Mouse (Mus musculus) embryonic facial prominence, embryonic 15.5 days (tissue): ENCODE results near the gene Aph1c. TPM values are rescaled to one million over a fixed set of nuclear protein-coding genes. Genes with fewer than 3 reads are reported as not detected.

Source experiments
- ATAC-seq: fragments of 200-750 bp; cut with Nextera tagmentation; 2 replicates; pipeline ENCODE4 v1.8.0; 2017; ENCODE audit warnings: low read depth, moderate TSS enrichment; ENCODE audit not compliant: insufficient number of reproducible peaks, low FRiP score, low TSS enrichment
- H3K27ac ChIP-seq: fragments of 300-500 bp; sonication (generic); replicated peaks from 2 replicates; pipeline ENCODE4 v1.5.1; 2015; ENCODE audit warnings: mild to moderate bottlenecking, inconsistent platforms
- H3K27me3 ChIP-seq: fragments of 300-500 bp; sonication (generic); 2 replicates; pipeline ENCODE4 v1.6.1; 2015; ENCODE audit warnings: inconsistent platforms
- H3K36me3 ChIP-seq: fragments of 300-500 bp; sonication (generic); 2 replicates; pipeline ENCODE4 v1.6.1; 2015; ENCODE audit warnings: mild to moderate bottlenecking, inconsistent platforms
- H3K4me1 ChIP-seq: fragments of 300-500 bp; sonication (generic); 2 replicates; pipeline ENCODE4 v1.6.1; 2015; ENCODE audit warnings: inconsistent platforms
- H3K4me2 ChIP-seq: fragments of 300-500 bp; sonication (generic); replicated peaks from 2 replicates; pipeline ENCODE4 v1.6.1; 2015; ENCODE audit warnings: mild to moderate bottlenecking, inconsistent platforms
- H3K4me3 ChIP-seq: fragments of 300-500 bp; sonication (generic); replicated peaks from 2 replicates; pipeline ENCODE4 v1.5.1; 2015; ENCODE audit warnings: mild to moderate bottlenecking, inconsistent platforms
- H3K9ac ChIP-seq: fragments of 300-500 bp; sonication (generic); 2 replicates; pipeline ENCODE4 v1.6.1; 2015; ENCODE audit warnings: inconsistent platforms
- H3K9me3 ChIP-seq: fragments of 300-500 bp; sonication (generic); replicated peaks from 2 replicates; pipeline ENCODE4 v1.6.1; 2016; ENCODE audit warnings: inconsistent platforms
- WGBS: fragments of 180-500 bp; shearing (Covaris S2); methylation state at CpG from one replicate; pipeline ENCODE4 v1.1.7; 2015; 5-methylcytosine and 5-hydroxymethylcytosine counted together
- polyA plus RNA-seq: library from polyadenylated mRNA; unstranded; fragments of >200 nt; fragmentation: Nextera tagmentation; extraction: Ambion mirVana; gene quantifications from 2 replicates; pipeline ENCODE4 v1.2.1, GENCODE M21; 2015

Gene Aph1c
- polyA plus RNA-seq, 1 experiment from 2014 or later, result 5.2 TPM

- Histone ChIP-seq H3K27ac (no peak overlapping the region), H3K4me2 (no peak overlapping the region), H3K4me3 (no peak overlapping the region), H3K27me3 (no peaks in the 10 kb centered on the region), H3K9ac (no peak overlapping the region), H3K4me1 (no peaks in the 10 kb centered on the region), H3K36me3 (0 out of 2 replicates have a peak, but pooled peaks cover 3% of the 10 kb centered on the region), H3K9me3 (no peaks in the 10 kb centered on the region)
- 72% methylated on average over 10 of the region's 10 CpGs for WGBS
- ATAC-seq, result no peak
Observed at GRCm38 (mm10) chr9:66872015-66872727, 37.6 kb upstream of the Aph1c start.

- peaks cover 27% of the 10 kb centered on the region for H3K4me1 ChIP-seq
- H3K27me3 ChIP-seq, result no peaks in the 10 kb centered on the region
- no peak overlapping the region for H3K9ac ChIP-seq
- H3K36me3 ChIP-seq, result peaks cover 5% of the 10 kb centered on the region; the same call in 1 of the 2 replicates
- no peaks in the 10 kb centered on the region for H3K9me3 ChIP-seq
- no peak for ATAC-seq
- peak overlapping the region; percentile 77; the same call in 1 of the 2 replicates for H3K27ac ChIP-seq
- no peak overlapping the region for H3K4me3 ChIP-seq
- H3K4me2 ChIP-seq, result no peak overlapping the region
- 49% methylated on average over 3 of the region's 3 CpGs for WGBS
Observed at GRCm38 (mm10) chr9:66864708-66865107, 30.2 kb upstream of the Aph1c start.

DNA sequence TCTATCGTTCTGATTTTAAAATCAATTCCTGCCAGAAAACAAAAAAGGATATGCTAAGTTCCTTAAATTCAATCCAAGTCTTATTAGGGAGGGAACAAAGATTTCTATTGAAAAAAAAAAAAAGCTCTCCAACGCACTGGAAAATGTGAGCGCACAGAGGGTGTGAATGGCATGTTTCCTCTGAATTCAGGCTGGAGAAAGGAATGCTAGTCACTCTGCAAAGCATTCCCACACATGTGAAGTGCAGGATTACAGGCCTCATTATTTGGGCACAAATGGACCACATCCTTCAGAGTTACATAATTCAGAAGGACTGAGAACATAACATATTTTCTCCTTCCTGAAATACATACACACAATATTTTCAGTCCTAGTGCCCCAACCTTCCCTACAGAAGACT, 28.9 kb upstream of the Aph1c start:
- Histone ChIP-seq H3K27ac (peak overlapping the region; percentile 77), H3K27me3 (no peaks in the 10 kb centered on the region), H3K4me3 (no peak overlapping the region), H3K9ac (no peak overlapping the region), H3K36me3 (peaks cover 12% of the 10 kb centered on the region; the same call in 1 of the 2 replicates), H3K4me2 (no peak overlapping the region), H3K9me3 (no peaks in the 10 kb centered on the region), H3K4me1 (peaks cover 27% of the 10 kb centered on the region)
- no peak for ATAC-seq
- 28% methylated on average over 3 of the region's 3 CpGs for WGBS

- Histone ChIP-seq H3K4me2 (no peak overlapping the region), H3K27me3 (no peaks in the 10 kb centered on the region), H3K36me3 (peaks cover 18% of the 10 kb centered on the region; the same call in 1 of the 2 replicates), H3K9me3 (no peaks in the 10 kb centered on the region), H3K9ac (no peak overlapping the region), H3K4me1 (peaks cover 27% of the 10 kb centered on the region), H3K27ac (no peak overlapping the region; the same call in 1 of the 2 replicates), H3K4me3 (no peak overlapping the region)
- WGBS, result 77% methylated on average over 4 of the region's 4 CpGs
- no peak for ATAC-seq
Observed at GRCm38 (mm10) chr9:66862202-66862601, 27.7 kb upstream of the Aph1c start.

GRCm38 (mm10) chr9:66861104-66861767, 26.7 kb upstream of the Aph1c start:
- ATAC-seq, result no peak
- H3K36me3 ChIP-seq, result peaks cover 18% of the 10 kb centered on the region; the same call in 1 of the 2 replicates
- no peak overlapping the region for H3K4me3 ChIP-seq
- WGBS, result 50% methylated on average over 5 of the region's 5 CpGs
- no peak overlapping the region for H3K4me2 ChIP-seq
- peaks cover 27% of the 10 kb centered on the region for H3K4me1 ChIP-seq
- peak overlapping the region; percentile 75 for H3K27ac ChIP-seq
- H3K9ac ChIP-seq, result no peak overlapping the region
- no peaks in the 10 kb centered on the region for H3K27me3 ChIP-seq
- no peaks in the 10 kb centered on the region for H3K9me3 ChIP-seq

GRCm38 (mm10) chr9:66859523-66859922, 25.0 kb upstream of the Aph1c start:
- no peaks in the 10 kb centered on the region for H3K27me3 ChIP-seq
- ATAC-seq, result no peak
- H3K9me3 ChIP-seq, result no peaks in the 10 kb centered on the region
- H3K4me2 ChIP-seq, result no peak overlapping the region
- H3K9ac ChIP-seq, result no peak overlapping the region
- H3K27ac ChIP-seq, result no peak overlapping the region
- H3K36me3 ChIP-seq, result peaks cover 18% of the 10 kb centered on the region; the same call in 1 of the 2 replicates
- peaks cover 21% of the 10 kb centered on the region for H3K4me1 ChIP-seq
- no peak overlapping the region for H3K4me3 ChIP-seq
- WGBS, result 88% methylated on average over 5 of the region's 5 CpGs

GRCm38 (mm10) chr9:66855865-66856264, 21.3 kb upstream of the Aph1c start:
- no peak overlapping the region for H3K9ac ChIP-seq
- H3K36me3 ChIP-seq, result peaks cover 17% of the 10 kb centered on the region; the same call in 1 of the 2 replicates
- no peaks in the 10 kb centered on the region for H3K9me3 ChIP-seq
- WGBS, result 73% methylated on average over 7 of the region's 7 CpGs
- H3K4me1 ChIP-seq, result peaks cover 2% of the 10 kb centered on the region; the same call in 1 of the 2 replicates
- H3K27me3 ChIP-seq, result no peaks in the 10 kb centered on the region
- no peak overlapping the region for H3K27ac ChIP-seq
- H3K4me3 ChIP-seq, result no peak overlapping the region
- no peak overlapping the region for H3K4me2 ChIP-seq
- ATAC-seq, result no peak

GRCm38 (mm10) chr9:66852592-66852991, 18.1 kb upstream of the Aph1c start:
- Histone ChIP-seq H3K27me3 (no peaks in the 10 kb centered on the region), H3K4me2 (no peak overlapping the region), H3K9me3 (no peaks in the 10 kb centered on the region), H3K9ac (no peak overlapping the region), H3K4me3 (no peak overlapping the region), H3K36me3 (peaks cover 8% of the 10 kb centered on the region), H3K4me1 (no peaks in the 10 kb centered on the region), H3K27ac (no peak overlapping the region)
- 63% methylated on average over 6 of the region's 6 CpGs for WGBS
- no peak for ATAC-seq

- no peaks in the 10 kb centered on the region for H3K4me1 ChIP-seq
- H3K27ac ChIP-seq, result no peak overlapping the region
- no peaks in the 10 kb centered on the region for H3K9me3 ChIP-seq
- ATAC-seq, result no peak
- H3K4me3 ChIP-seq, result no peak overlapping the region
- 82% methylated on average over 5 of the region's 5 CpGs for WGBS
- peaks cover 22% of the 10 kb centered on the region for H3K36me3 ChIP-seq
- no peak overlapping the region for H3K4me2 ChIP-seq
- H3K27me3 ChIP-seq, result no peaks in the 10 kb centered on the region
- no peak overlapping the region for H3K9ac ChIP-seq
Observed at GRCm38 (mm10) chr9:66850966-66851365, 16.4 kb upstream of the Aph1c start.

- 92% methylated on average over 5 of the region's 5 CpGs for whole genome bisulfite sequencing
- Histone ChIP-seq H3K4me2 (no peak overlapping the region), H3K27me3 (no peaks in the 10 kb centered on the region), H3K9ac (no peak overlapping the region), H3K9me3 (no peaks in the 10 kb centered on the region), H3K4me1 (no peaks in the 10 kb centered on the region), H3K4me3 (no peak overlapping the region), H3K36me3 (peaks cover 19% of the 10 kb centered on the region), H3K27ac (no peak overlapping the region)
- no peak for ATAC-seq
Observed at GRCm38 (mm10) chr9:66846822-66847221, 12.3 kb upstream of the Aph1c start.

DNA sequence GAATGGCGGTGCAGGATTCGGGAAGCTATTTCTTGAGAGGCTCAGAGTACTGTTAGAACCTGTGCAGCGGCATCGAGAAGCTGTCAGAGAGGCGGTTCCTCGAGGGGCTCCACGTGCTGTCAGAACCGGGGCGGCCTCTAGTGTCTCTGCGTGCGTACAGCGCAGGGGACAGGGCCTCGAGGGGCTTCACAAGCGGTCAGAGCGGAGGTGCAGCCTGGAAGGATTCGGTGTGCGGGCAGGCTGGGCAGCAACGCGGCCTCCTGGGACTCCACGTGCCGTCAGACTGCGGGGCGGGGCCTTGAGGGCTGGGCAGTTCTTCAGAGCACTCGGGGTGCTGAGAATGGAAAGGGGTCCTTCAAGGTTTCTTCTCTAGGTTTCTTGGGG, 563 bp upstream of the Aph1c start:
- H3K27ac ChIP-seq, result peak overlapping the region; percentile 17; the same call in 1 of the 2 replicates
- H3K4me2 ChIP-seq, result peak overlapping the region; percentile 89
- WGBS, result 0% methylated on average over 24 of the region's 24 CpGs
- H3K9me3 ChIP-seq, result no peaks in the 10 kb centered on the region
- peak; percentile 64 for ATAC-seq
- no peaks in the 10 kb centered on the region for H3K27me3 ChIP-seq
- H3K4me3 ChIP-seq, result peak overlapping the region; percentile 73
- no peak overlapping the region for H3K9ac ChIP-seq
- peaks cover 14% of the 10 kb centered on the region for H3K4me1 ChIP-seq
- no peaks in the 10 kb centered on the region for H3K36me3 ChIP-seq
